17 mouse cellular contexts compared by ENCODE assay signal in genomic region chr15:83430986-83431763, GRCm38 (mm10). TPM values are rescaled to one million over a fixed set of nuclear protein-coding genes. Genes with fewer than 3 reads are reported as not detected.
DNase-seq lines count a peak whose midpoint lies in the region; ATAC-seq and TF ChIP-seq lines count a peak whose summit lies in the region.
"Had no signal": no experiment of that assay in that cellular context is flagged by ENCODE, and none has a peak within 500 bp of the region (broad histone marks: within the 10 kb centered on the region; RNA-seq: fewer than 3 reads in every experiment).

No protein-coding gene starts in this region.

- peaks cover 80% of the 10 kb centered on the region for H3K4me1 ChIP-seq in heart, embryonic 15.5 days (replicated peaks)
- H3K4me1 ChIP-seq in lung, embryonic 16.5 days (replicated peaks; ENCODE audit: control insufficient read depth, insufficient read depth, low read length): peaks cover 37% of the 10 kb centered on the region
- H3K4me1 ChIP-seq in bone marrow macrophage, adult 2 months (ENCODE audit: control insufficient read depth, insufficient read depth, low read length): peaks cover 76% of the 10 kb centered on the region
- H3K4me1 ChIP-seq: midbrain, embryonic 13.5 days had no signal

- H3K9me3 ChIP-seq in heart, embryonic 15.5 days (replicated peaks): no peaks in the 10 kb centered on the region
- H3K9me3 ChIP-seq in lung, embryonic 16.5 days (ENCODE audit: control insufficient read depth, low read length): no peaks in the 10 kb centered on the region
- H3K9me3 ChIP-seq: limb, embryonic 12.5 days; midbrain, embryonic 13.5 days had no signal

- no peaks in the 10 kb centered on the region for H3K27me3 ChIP-seq in heart, embryonic 15.5 days
- no peaks in the 10 kb centered on the region for H3K27me3 ChIP-seq in lung, embryonic 16.5 days (ENCODE audit: control insufficient read depth, insufficient read depth, low read depth, low read length)
- H3K27me3 ChIP-seq: limb, embryonic 12.5 days; midbrain, embryonic 13.5 days had no signal

- peak overlapping the region; percentile 85; the same call in 1 of the 2 replicates for H3K27ac ChIP-seq in heart, embryonic 15.5 days
- peak overlapping the region; percentile 94 for H3K27ac ChIP-seq in lung, embryonic 16.5 days (ENCODE audit: low read length)
- peak overlapping the region; percentile 38; the same call in 1 of the 2 replicates for H3K27ac ChIP-seq in bone marrow macrophage, adult 2 months (ENCODE audit: insufficient read depth, low read depth, low read length)
- H3K27ac ChIP-seq: midbrain, embryonic 13.5 days had no signal

- no peak for TF ChIP-seq POLR2A in bone marrow macrophage, adult 2 months (IDR thresholded peaks at IDR 0.05; ENCODE audit: borderline replicate concordance, low read depth, low read length)

- no peak overlapping the region for H3K9ac ChIP-seq in heart, embryonic 15.5 days
- no peak overlapping the region for H3K9ac ChIP-seq in lung, embryonic 16.5 days (ENCODE audit: low read length)
- H3K9ac ChIP-seq: limb, embryonic 12.5 days; midbrain, embryonic 13.5 days had no signal

- WGBS in heart, embryonic 15.5 days: 77% methylated on average over 14 of the region's 14 CpGs
- WGBS in lung, embryonic 16.5 days: 75% methylated on average over 14 of the region's 14 CpGs

- intact Hi-C loops in heart, postnatal 36 days (cut with DNase I): no loop called here

- no peak for DNase-seq in heart, postnatal 36 days
- no peak for DNase-seq in lung, postnatal 25 days (ENCODE audit: low spot score)
- no peak for DNase-seq in right cerebral cortex, adult 2 months (ENCODE audit: low spot score in 2 of 2)
- no peak for DNase-seq in left cerebral cortex, adult 8-10 months (ENCODE audit: low spot score in 2 of 2)
- DNase-seq: adrenal gland, postnatal 25 days; cerebellum, adult 11-12 months; kidney, postnatal 10 days; layer of hippocampus, postnatal 36 days; right cerebral cortex, adult 18-20 months; thymus, adult 18-20 months had no signal

- no peak for TF ChIP-seq CTCF in bone marrow macrophage, adult 2 months (IDR thresholded peaks at IDR 0.05; ENCODE audit: low read depth, low read length)

- no peak overlapping the region for H3K4me3 ChIP-seq in heart, embryonic 15.5 days
- no peak overlapping the region for H3K4me3 ChIP-seq in lung, embryonic 16.5 days (ENCODE audit: low read length)
- no peak overlapping the region for H3K4me3 ChIP-seq in bone marrow macrophage, adult 2 months (ENCODE audit: insufficient read depth, low read length)
- H3K4me3 ChIP-seq: limb, embryonic 12.5 days; midbrain, embryonic 13.5 days had no signal

- ATAC-seq in heart, embryonic 15.5 days (replicated peaks; ENCODE audit: insufficient number of reproducible peaks, insufficient read depth, low FRiP score, low read depth): no peak
- no peak for ATAC-seq in lung, embryonic 16.5 days (ENCODE audit: low read depth)
- ATAC-seq in neutrophil, adult 5-6 weeks (ENCODE audit: extremely low read depth, insufficient number of reproducible peaks, low FRiP score, poor library complexity, severe bottlenecking): peak; percentile 36; the same call in 1 of the 2 replicates
- ATAC-seq: hindbrain, embryonic 16.5 days; midbrain, embryonic 13.5 days had no signal

- no peaks in the 10 kb centered on the region for H3K36me3 ChIP-seq in heart, embryonic 15.5 days
- H3K36me3 ChIP-seq in lung, embryonic 16.5 days (ENCODE audit: control insufficient read depth, insufficient read depth, low read length): no peaks in the 10 kb centered on the region
- H3K36me3 ChIP-seq: limb, embryonic 12.5 days; midbrain, embryonic 13.5 days had no signal

- no peak overlapping the region for H3K4me2 ChIP-seq in heart, embryonic 15.5 days
- no peak overlapping the region for H3K4me2 ChIP-seq in lung, embryonic 16.5 days (ENCODE audit: low read depth, low read length)
- H3K4me2 ChIP-seq: limb, embryonic 12.5 days; midbrain, embryonic 13.5 days had no signal

RNA-seq across cellular contexts. Expression of gene Pacsin2, which starts 33.2 kb away (rescaled TPM):
- 59.3 and 75.3 TPM in 2 replicates for polyA plus RNA-seq in heart, embryonic 15.5 days (2015; fragmentation: Nextera tagmentation; extraction: Ambion mirVana)
- 100 to 1,000 TPM; 174 to 191 TPM for total RNA-seq in heart, postnatal 36 days (2021)
- 71.4 and 73.6 TPM in 2 replicates for polyA plus RNA-seq in lung, embryonic 16.5 days (2015; fragmentation: Nextera tagmentation; extraction: Ambion mirVana)
- polyA plus RNA-seq in bone marrow macrophage, adult 2 months (2012; ENCODE audit: insufficient read depth, insufficient read length, missing spikeins): 61.4 and 63.7 TPM in 2 replicates
- 66.8 TPM in 2 replicates for total RNA-seq in neutrophil, adult 5-6 weeks (2017)
- total RNA-seq in left cerebral cortex, adult 8-10 months (2022): 100 to 1,000 TPM in 2 of 4 experiments, 10 to 100 TPM in 2; 86.2 to 103 (median 98.5) TPM

Comparison
In these comparisons a context has a peak if more than half of its experiments do, and no peak if none do; other contexts are left out.
1. H3K27ac ChIP-seq: peak in every context shown above with its lines; median percentile 94 in lung, embryonic 16.5 days; 85 in heart, embryonic 15.5 days; 38 in bone marrow macrophage, adult 2 months.